In the genomic region with DNA sequence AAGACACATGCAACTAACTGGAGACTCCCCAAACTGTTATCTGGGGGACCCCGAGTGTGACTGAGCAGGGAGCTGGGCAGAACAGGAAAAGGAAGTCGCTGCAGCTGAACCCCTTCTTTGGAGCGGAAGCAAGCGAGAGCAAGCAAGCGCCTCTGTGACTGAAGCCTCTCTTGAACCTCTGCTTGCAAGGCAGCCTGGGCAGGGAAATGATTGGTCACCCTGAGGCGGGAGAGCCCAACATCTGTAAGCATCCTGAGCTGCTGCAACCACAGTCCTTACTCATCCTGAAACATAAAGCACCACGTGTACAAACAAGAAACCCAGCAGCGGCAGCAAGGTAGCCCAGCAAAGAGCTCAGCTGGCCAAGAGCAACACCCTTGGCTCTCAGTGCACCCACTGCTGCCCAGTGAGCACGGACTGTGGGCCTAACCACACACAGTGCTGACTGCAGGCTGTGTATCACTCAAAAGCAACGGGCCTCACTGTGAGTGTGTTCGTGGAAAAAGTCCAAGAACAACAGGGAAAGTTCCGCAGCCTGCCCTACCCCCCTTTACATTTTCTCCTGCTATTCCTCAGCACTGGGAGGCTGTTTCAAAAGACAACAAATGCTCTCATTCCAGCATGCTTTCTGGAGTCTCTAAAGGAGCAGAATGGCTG, we compare ENCODE assay signal across 8 mouse cellular contexts.
A peak's percentile ranks its signal among the peaks of the same experiment; 100 is the strongest.
DNase-seq lines count a peak whose midpoint lies in the region; ATAC-seq and TF ChIP-seq lines count a peak whose summit lies in the region.

No protein-coding gene starts in this region.

- peaks cover 18% of the 10 kb centered on the region for H3K4me1 ChIP-seq in kidney, embryonic 14.5 days (ENCODE audit: control insufficient read depth, insufficient read depth, low read length)
- peaks cover 17% of the 10 kb centered on the region for H3K4me1 ChIP-seq in midbrain, embryonic 11.5 days (ENCODE audit: control insufficient read depth, insufficient read depth, low read length)
- peaks cover 26% of the 10 kb centered on the region for H3K4me1 ChIP-seq in thymus, adult 2 months (replicated peaks; ENCODE audit: control insufficient read depth, insufficient read depth, low read length)

- TF ChIP-seq CTCF in thymus, adult 2 months (IDR thresholded peaks at IDR 0.05; ENCODE audit: borderline replicate concordance, control insufficient read depth, extremely low read depth, insufficient read depth, low read length, poor library complexity) = no peak

- peak; percentile 13 for DNase-seq in ZHBTc4 (ENCODE audit: low read depth, low spot score)
- peak; percentile 22 for DNase-seq in heart, adult 8-10 months (ENCODE audit: low spot score)
- DNase-seq in midbrain, embryonic 11.5 days (ENCODE audit: low spot score, missing footprints) = peak; percentile 90
- peak; percentile 58 for DNase-seq in thymus, adult 2 months
- no peak for DNase-seq in cerebellum, postnatal 25 days
- no peak for DNase-seq in layer of hippocampus, postnatal 36 days

- no peak overlapping the region for H3K4me2 ChIP-seq in kidney, embryonic 14.5 days (replicated peaks; ENCODE audit: low read depth, low read length)
- H3K4me2 ChIP-seq in midbrain, embryonic 11.5 days = no peak overlapping the region

- H3K27me3 ChIP-seq in kidney, embryonic 14.5 days (ENCODE audit: control insufficient read depth, insufficient read depth, low read length) = no peaks in the 10 kb centered on the region
- H3K27me3 ChIP-seq in midbrain, embryonic 11.5 days (ENCODE audit: control insufficient read depth, insufficient read depth, low read length) = no peaks in the 10 kb centered on the region
- H3K27me3 ChIP-seq in thymus, adult 2 months (ENCODE audit: control insufficient read depth, insufficient read depth, low read length) = no peaks in the 10 kb centered on the region

- no peaks in the 10 kb centered on the region for H3K36me3 ChIP-seq in kidney, embryonic 14.5 days (ENCODE audit: control insufficient read depth, insufficient read depth, low read length)
- no peaks in the 10 kb centered on the region for H3K36me3 ChIP-seq in midbrain, embryonic 11.5 days (ENCODE audit: control insufficient read depth, insufficient read depth, low read length)
- H3K36me3 ChIP-seq in thymus, adult 2 months (ENCODE audit: control insufficient read depth, insufficient read depth, low read length) = no peaks in the 10 kb centered on the region

- no peak overlapping the region for H3K9ac ChIP-seq in kidney, embryonic 14.5 days (ENCODE audit: low read depth, low read length)
- H3K9ac ChIP-seq in midbrain, embryonic 11.5 days (ENCODE audit: low read length) = peak overlapping the region; percentile 42; the same call in 1 of the 2 replicates

- TF ChIP-seq POLR2A in thymus, adult 2 months (IDR thresholded peaks at IDR 0.05; ENCODE audit: control insufficient read depth, extremely low read depth, insufficient read depth, low read length, poor library complexity) = no peak

- WGBS in kidney, embryonic 14.5 days = 38% methylated on average over 12 of the region's 12 CpGs
- WGBS in midbrain, embryonic 11.5 days = 20% methylated on average over 12 of the region's 12 CpGs
- 13% methylated on average over 12 of the region's 12 CpGs for WGBS in thymus, adult 2 months

- peak overlapping the region; percentile 79 for H3K27ac ChIP-seq in kidney, embryonic 14.5 days (ENCODE audit: low read depth, low read length)
- no peak overlapping the region for H3K27ac ChIP-seq in midbrain, embryonic 11.5 days (ENCODE audit: low read depth, low read length)
- peak overlapping the region; percentile 76 for H3K27ac ChIP-seq in thymus, adult 2 months (ENCODE audit: control insufficient read depth, insufficient read depth, low read length)

- no peak overlapping the region for H3K4me3 ChIP-seq in kidney, embryonic 14.5 days (ENCODE audit: low read length)
- no peak overlapping the region for H3K4me3 ChIP-seq in midbrain, embryonic 11.5 days (ENCODE audit: low read depth, low read length)
- no peak overlapping the region for H3K4me3 ChIP-seq in thymus, adult 2 months (ENCODE audit: control insufficient read depth, insufficient read depth, low read length)

- no peaks in the 10 kb centered on the region for H3K9me3 ChIP-seq in kidney, embryonic 14.5 days (ENCODE audit: control insufficient read depth, low read length)
- no peaks in the 10 kb centered on the region for H3K9me3 ChIP-seq in midbrain, embryonic 11.5 days (ENCODE audit: control insufficient read depth, low read length)

- peak; percentile 75 for ATAC-seq in CD4-positive, CD25-positive, alpha-beta regulatory T cell, adult 4 months
- ATAC-seq in kidney, embryonic 14.5 days (ENCODE audit: low FRiP score, low TSS enrichment) = peak; percentile 88
- ATAC-seq in midbrain, embryonic 11.5 days (ENCODE audit: low FRiP score) = peak; percentile 53; the same call in 1 of the 2 replicates

Comparison
In these comparisons a context has a peak if more than half of its experiments do, and no peak if none do; other contexts are left out.
1. DNase-seq: peak in ZHBTc4 (single experiment), heart, adult 8-10 months (single experiment), midbrain, embryonic 11.5 days (single experiment) and thymus, adult 2 months (single experiment); none in cerebellum, postnatal 25 days (0 of 2) and layer of hippocampus, postnatal 36 days (0 of 2).
2. Peak in every context shown above with its lines, with median percentiles within 50 percentile points of each other: ATAC-seq.